Mouse (Mus musculus) forelimb bud, embryonic 11.5 days (tissue): ENCODE data around the gene Fam53b.

Source experiments
- DNase-seq: peaks from one replicate; pipeline ENCODE4 v3.0.0-alpha.2; 2012; ENCODE audit warnings: low read depth, low spot score

The Fam53b gene

DNA sequence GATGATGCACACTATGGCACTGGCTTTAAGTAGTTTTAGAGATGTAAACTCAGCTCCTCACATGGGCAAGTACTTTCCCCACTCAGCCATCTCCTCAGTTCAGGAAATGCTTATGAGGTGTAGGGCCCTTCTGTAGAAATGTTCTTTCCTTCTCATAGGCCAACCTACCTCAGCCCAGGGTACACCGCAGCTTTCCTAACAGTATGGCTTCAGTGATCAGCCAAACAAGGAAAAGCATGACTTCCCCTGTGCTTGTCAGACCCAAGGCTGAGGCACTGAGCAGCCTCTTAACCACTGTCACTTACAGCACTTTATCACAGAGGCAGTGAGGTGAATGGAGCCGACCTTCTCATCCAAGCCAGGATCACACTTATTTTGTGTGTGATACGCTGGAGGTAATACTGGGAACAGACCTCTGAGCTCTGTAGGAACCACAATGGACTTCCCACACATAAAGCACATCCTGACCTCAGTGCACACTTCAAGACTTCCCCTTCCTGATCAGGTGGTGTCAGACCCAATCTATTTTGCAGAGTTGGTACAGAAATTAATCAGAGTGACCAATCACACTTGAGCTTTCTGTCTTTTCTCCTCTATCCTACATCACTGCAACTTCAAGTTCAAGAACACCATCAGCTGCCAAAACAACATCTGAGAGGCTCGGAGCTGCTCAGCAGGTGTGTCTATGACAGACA, 26.0 kb downstream of the Fam53b start:
- DNase-seq: no peak

DNA sequence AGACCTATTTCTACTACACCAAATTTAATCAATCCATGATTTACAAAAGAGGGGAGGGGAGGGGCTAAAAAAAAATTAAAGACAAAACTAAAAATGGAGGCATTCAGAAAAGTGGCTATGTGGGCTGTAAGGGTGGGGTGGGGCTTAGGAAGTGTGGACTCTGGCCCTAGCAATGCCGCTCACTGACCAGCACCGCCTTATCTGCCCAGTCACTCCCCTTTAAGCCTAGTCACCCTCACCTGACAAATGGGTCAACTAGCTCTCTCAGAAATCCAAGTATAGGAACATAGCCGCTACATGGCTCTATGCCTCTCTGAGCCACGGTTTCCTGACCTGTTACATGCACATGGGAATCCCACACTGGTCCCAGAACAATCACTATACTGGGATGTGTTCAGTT, 26.7 kb downstream of the Fam53b start:
- no peak for DNase-seq

DNA sequence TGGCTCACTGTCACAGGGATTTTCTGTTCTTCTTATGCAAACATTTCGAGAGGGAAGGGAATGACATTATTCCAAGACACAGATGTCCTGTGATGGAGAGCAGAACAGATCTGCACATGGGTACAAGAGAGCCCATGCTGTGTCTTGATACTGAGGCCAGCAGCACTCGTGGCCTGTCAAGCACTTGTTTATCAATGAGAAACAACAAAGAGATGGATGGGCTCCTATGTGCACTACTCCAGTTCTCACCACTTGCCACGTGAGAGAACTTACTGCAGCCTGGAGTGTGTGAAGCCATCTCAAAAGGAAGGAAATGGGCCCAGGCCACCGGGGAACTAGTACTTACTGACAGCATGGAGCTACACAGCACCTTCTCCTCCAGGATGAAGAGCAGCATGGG, 27.2 kb downstream of the Fam53b start:
- DNase-seq: no peak

DNA sequence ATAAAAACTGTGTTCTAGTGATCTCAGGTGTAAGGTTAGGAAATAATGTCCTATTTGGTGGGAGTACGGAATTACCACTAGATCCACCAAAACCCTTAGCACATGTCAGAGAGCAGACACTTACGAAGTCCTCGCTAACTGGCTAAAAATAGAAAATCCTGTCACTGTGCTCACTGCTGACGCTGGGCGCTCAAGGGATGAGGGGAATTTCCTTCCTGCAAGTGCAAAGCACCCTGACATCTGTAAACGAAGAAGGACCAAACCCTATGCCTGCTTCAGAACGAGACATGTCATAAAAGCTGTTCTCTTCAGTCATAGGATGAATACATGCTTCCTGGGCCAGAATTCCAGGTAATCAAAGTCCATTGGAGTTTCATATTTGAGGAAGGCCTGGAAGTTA, 27.7 kb downstream of the Fam53b start:
- no peak for DNase-seq

DNA sequence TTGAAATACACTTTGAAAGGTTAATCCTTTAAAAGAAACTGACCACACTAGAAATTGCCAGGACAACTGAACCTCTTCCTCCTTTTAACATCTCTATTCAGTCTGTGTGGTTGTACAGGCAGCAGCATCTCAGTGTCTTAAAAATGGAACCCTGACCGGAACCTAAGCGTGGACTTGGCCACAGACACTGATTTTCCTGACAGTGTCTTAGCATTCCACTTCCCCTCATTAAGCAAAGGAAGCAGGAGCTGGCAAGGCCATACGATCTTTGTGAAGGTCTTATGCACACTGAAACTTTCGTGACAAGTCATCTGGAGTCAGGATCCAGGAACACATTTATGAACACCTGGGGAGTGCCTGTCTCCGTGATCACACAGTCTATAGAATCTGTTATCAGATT, 29.6 kb downstream of the Fam53b start:
- DNase-seq: no peak

DNA sequence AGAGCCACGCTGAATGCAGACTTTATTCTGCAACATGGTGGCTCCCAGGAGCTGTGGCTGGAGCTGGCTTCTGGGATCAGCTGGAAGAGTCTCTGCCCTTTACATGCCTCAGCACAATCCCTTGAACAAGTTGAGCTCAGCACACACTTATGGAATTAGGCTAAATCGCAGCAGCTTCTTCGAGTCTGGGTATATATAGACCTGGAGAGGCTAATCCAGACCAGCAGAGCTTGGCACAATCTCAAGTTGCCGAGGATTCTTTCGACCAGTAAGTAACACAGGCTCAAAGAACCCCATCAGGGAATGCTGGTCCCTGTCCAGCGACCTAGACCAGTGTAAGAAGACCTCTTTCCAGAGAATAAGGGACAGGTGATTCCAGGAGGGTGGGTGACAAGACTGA, 31.8 kb downstream of the Fam53b start:
- DNase-seq: no peak

DNA sequence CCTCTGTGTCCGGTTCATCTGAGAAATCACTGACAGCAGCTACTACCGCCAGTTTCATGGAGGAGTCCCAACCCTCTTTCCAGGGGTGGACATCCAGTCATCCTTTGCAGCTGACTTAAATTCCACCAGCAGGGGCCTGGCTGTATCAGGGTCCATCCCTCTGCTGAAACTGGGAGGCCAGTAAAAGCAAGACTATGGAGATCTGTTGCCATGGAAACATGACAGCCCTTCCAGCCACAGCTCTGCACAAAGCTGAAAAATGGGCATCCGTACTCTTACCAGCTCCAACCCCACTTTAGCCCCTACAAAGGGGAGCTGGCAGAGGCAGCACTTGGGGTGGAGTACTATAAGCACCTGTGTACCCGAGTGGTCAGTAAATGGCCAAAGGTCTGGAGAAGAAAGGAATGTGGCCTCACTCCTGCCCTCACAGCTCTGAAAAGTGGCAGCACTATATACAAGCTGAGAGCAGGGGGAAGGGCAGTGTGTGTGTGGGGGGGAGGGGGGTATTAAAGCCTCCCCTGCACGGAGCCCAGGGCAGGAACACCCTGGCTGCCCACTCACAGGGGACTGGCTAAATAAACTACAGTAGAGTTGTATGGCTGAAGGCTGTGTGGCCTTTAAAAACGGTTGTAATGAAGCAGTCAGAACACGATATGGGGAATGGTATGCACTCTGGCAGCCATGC, 32.4 kb downstream of the Fam53b start:
- no peak for DNase-seq

DNA sequence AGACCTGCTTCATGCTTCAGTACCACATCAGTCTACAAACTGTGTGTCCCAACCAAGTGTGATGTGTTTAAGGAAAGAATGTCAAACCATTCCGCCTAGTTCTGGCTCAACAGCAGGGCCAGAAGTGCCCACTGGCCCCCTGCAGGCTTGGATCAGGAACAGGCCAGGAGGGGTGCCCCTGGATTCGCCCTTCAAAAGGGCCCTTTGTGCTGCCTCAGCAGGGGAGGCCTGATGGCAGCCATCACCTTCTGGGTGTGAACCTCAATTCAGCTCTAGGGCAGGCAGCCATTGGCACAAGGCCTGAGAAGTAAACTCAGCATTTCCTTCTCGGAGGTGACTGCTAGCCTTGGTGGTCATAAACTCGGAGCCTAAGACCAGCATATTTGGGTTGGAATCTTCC, 33.1 kb downstream of the Fam53b start:
- DNase-seq: peak; percentile 23

DNA sequence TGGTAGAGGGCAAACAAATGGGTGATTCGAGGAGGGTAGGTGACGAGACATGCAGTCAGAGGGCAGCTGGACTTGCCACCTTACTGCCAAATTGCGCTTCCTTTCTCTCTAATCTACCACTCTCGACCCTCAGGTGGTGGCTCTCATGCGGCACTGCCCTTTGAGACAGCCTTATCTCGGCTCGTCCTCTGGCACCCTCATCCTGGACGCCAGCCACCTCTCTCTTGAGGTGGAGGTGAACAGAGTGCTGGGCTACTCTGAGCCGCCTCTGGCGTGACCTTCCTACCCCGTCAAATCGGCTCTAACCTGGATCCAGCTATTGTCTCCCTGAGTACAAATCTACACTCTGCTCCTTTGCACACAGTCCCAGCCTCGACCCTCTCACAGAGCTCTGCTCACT, 35.1 kb downstream of the Fam53b start:
- no peak for DNase-seq

DNA sequence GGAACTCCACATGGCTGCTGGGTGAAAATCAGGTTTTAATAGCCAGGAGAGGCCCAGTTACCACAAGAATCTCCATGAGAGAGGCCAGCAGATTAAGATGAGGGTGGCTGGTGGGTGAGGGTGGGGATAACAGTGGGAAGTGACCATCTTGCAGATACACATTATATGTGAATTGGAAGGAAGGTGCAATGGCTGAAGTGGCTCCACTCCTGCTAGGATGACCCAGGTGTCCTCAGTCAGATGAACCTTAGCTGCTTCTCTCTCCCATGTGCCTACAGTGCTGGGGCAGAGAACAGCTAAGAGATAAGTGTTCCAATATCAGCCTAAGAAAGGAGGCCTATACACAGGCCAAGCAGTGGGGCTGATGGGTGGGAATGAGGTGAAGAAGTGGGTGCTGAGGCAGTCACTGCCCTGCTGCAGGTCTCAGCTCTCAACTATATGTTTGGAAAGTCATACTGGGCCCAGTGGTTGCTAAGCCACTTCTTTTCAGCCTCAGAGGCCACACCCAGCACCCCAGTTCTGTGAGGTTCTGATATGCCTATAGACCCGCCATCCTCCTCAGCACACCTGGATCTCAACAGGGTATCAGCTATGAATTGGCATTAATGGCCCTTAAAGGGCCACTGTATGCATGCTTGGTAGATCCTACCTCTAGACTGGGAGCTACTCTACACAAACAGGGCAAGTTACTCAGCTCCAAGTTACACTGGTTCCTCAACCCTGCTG, 35.8 kb downstream of the Fam53b start:
- DNase-seq: no peak

DNA sequence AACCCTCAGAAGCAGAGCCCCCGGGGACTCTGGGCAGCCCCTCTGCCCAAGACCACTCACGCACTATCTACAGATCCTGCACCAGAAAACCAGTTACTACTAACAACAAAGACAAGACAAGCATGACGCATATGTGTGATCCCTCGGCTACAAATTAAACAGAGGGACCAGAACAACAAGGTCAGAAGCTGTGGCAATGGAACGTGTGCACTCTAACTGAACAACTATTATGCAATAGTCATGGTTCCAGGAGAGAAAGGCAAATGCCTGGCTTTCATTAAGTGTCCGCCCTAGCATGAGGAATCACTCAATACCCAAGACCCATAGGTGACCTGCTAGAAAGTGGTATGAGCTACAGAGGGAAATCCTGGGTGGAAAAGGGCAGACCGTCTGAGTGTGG, 36.6 kb downstream of the Fam53b start:
- no peak for DNase-seq

DNA sequence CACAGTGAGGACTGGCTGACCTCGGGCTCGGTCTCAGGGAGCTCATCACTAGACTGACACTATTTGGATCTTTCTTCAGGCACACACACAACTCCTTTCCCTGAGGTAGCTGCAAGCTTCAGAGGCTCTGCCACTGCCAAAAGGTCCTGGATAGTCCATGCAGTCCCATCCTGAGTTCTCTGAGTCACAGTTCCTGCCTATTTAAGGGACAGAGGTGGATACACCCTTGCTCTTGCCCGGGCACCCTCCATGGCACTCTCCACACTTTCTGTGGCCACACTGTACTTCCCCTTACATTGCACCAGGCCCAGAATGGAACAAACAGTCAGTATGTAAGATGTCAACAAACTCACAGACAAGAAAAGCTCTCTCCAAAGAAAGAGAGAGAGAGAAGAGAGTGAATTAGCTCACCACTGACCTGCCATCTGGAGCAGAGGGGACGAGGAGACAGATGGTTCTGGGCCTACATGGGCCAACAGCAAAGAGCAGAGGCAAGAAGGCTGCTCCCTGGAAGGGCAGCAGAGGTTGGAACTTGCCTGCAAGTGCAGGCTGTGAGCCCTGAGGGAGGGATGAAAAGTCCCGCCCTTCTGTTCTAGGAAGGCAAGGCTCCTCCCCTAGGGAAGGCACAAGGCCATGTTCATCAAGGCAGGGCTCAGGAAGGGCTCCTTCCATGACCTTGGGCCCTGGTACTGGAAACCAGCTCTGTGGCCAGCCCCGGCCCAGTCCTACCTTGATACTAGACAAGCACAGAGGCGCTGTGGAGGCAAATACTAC, 37.2 kb downstream of the Fam53b start:
- no peak for DNase-seq

DNA sequence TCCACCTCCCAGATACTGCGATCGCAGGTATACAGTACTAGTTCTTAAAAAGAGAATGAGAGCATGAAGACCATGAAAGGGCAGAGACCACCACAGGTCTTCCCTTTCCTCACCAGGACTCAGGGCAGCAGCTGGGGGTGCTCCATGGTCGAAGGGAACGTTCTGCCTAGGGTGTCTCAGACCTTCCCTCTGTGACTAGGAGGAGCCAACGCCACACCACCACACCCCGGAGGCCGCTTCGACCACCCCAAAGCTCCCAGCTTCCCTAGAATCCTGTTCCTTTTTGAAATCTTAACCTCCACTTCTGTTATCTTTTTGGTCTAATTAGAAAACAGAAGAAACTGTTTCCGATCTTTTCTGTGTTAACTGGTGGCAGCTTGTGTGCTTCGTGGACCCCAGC, 37.8 kb downstream of the Fam53b start:
- DNase-seq: no peak

DNA sequence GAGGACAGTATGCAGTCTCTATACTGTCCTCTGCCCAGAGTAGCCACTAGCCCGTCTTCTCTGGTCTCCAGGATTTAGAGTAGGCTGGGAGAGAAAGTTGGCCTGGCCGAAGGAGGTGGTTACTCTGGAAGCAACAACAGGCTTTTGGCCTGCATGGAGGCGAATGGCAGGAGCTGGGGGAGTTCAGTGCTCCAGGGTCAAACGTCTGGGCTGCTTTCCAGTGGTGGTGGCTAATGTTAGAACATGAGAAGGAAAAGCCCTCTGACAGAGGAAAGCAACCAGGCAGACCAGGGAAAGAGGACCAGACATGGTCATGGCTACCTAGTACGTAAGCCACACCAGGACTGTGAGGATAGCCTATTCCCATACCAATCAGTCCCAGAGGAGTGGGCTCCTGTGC, 38.4 kb downstream of the Fam53b start:
- DNase-seq: no peak

DNA sequence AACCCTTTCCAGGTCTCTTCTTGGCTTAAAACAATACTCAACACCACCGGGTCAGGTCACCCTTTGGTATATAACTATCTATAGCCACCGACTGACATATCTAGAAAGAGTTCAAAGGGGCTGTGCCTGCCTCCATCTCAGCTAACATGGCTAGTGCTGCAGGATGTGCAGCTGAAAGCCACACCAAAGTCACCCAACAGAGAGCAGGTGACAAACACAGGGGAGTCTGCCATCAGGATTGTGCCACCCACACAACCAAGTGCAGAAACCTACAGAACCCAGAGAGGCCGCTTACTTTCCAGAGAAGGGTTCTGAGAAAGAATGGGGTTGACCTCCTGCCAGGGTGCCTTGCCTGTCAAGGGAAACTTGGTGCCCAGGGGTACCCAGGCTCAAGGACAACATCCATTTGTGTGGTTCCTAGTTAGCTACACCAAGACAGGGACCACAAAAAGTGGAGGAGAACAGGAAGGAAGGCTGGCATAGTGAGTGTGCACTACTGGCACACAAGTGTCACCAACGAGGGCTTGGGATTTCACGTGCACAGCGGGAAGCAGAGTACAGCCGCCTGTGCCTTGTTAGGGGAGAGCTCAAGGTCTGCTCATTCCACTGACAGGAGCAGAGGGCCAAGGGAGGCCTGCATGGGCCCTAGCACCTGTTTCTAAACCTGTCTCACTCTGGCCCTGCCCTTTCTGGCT, 40.5 kb downstream of the Fam53b start:
- DNase-seq: no peak

DNA sequence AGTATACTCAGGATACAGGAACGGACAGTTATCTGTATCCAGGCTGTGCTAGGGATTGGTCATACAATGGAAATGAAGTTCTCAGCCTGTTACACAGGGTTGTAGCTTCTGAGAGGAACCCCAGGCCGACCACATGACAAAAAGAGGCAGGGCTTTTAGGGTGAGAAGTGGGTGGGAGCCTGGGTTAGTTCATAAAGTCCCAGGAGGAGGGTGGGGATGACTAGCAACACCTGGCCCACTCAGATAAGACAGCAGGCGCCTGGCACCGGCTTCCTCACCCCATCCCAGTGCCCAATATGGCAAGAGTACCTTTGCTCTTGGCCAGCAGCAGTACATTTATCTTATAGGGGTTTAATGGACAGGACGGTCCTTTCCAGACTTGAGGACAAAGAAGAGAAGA, 41.2 kb downstream of the Fam53b start:
- DNase-seq: no peak

DNA sequence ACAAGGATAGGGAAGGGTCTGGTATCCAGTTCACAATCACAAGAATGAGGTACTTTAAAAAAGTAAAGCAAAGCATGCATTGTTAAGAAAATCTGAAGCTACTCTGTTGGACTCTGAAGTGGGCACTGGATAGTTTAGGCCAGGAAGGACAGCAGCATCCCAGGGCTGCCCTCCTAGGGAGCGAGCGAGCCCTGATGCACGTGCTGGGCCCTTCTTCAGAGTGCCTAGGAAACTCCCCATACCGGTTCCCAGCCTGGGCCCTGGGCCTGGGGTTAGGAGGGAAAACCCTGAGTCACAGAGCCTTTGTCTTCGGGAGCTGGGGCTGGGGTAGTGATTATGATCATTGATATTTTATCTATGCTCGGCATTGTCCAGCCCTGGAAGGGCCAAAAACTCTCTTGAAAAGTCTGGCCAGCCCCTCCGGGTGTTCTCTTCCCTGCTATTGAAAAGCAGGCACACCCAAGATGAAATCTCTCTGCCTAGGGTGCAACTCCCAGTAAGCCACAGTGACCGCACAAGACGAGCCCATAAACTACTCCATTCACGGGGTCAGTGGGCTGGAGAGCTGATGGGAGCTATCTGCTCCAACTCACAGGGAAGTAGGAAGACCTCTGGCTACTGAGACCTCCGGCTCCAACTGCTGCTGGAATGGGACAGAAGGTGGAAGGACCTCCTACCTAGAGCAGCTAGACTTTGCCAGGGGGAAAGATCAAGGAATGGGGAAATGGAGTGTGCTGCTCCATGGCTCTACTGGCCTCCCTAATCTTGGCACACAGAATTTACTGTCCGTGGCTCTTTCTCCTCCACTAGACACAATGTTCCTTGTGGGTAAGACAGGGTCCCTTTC, 45.0 kb downstream of the Fam53b start:
- no peak for DNase-seq

DNA sequence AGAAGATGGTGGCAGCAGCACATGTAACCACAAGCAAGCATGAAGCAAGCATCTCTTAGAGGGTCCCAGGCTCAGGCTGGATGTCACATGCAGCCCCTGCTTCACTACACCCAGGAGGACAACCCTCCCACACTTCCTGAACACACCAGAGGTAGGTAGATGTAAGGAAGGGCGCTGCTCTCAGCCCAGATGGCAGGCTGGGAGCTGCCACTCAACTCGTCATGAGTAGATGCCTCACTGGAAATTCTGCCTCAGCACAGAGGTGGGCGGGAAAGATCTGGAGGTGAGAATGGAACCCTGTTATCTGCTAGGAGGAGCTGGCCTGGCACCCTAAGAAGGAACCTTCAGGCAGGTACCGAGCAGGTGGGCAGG, 45.7 kb downstream of the Fam53b start:
- no peak for DNase-seq

DNA sequence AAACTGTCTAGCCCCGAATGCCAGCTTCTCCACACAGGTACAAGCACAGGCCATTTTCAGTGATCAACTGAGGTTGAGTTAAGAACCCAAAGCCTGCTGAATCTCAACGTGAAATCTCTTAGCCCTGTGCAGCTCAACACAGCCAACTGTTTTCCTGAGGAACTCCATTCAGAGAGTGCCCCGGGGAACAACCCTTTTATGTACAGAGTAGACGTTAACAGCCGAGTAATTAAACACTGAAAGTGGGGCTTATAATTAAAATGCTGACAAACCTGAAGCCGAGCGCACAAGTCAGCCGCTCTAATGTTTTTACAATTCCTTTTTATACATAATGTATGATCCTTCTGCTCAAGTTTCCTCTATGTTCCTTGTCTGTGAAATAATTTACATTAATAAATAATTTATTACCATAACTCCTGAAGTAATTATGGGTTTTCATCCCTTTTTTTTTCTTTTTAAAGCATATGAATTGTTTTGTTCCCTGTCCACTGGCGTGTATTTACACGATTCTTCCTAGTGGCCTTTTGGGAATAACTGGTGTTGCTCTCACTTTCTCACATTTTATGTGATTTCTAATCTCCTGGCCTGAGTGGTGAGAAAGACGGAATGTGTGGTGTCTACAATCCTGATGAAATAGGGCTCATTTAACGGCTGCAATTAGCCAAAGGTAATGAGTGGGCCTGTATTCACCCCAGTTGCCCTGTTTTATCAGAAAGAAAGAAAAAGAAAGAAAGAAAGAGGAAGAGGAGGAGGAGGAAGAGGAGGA, 46.3 kb downstream of the Fam53b start:
- DNase-seq: peak; percentile 45
